Mouse (Mus musculus) forebrain, embryonic 16.5 days (tissue): ENCODE results near the gene Nr1i3. TPM values are rescaled to one million over a fixed set of nuclear protein-coding genes. Genes with fewer than 3 reads are reported as not detected.
A peak's percentile ranks its signal among the peaks of the same experiment; 100 is the strongest.

Experiments used
- ATAC-seq: fragments of 200-750 bp; cut with Nextera tagmentation; 2 replicates; pipeline ENCODE4 v1.8.0; 2017; ENCODE audit warnings: mild to moderate bottlenecking, moderate library complexity
- H3K27ac ChIP-seq: fragments of 300-500 bp; sonication (generic); 2 replicates; pipeline ENCODE4 v1.5.1; 2014; ENCODE audit warnings: low read length, control low read depth
- H3K27me3 ChIP-seq: fragments of 300-500 bp; sonication (generic); replicated peaks from 2 replicates; pipeline ENCODE4 v1.6.1; 2014; ENCODE audit warnings: low read length; ENCODE audit not compliant: control insufficient read depth, insufficient read depth
- H3K36me3 ChIP-seq: fragments of 300-500 bp; sonication (generic); 2 replicates; pipeline ENCODE4 v1.6.1; 2014; ENCODE audit not compliant: control insufficient read depth, insufficient read depth
- H3K4me1 ChIP-seq: fragments of 300-500 bp; sonication (generic); replicated peaks from 2 replicates; pipeline ENCODE4 v1.6.1; 2014; ENCODE audit warnings: low read length; ENCODE audit not compliant: control insufficient read depth, insufficient read depth
- H3K4me2 ChIP-seq: fragments of 300-500 bp; sonication (generic); 2 replicates; pipeline ENCODE4 v1.6.1; 2014; ENCODE audit warnings: mild to moderate bottlenecking, low read length, control low read depth
- H3K4me3 ChIP-seq: fragments of 300-500 bp; sonication (generic); replicated peaks from 2 replicates; pipeline ENCODE4 v1.5.1; 2014; ENCODE audit warnings: mild to moderate bottlenecking, low read length, control low read depth
- H3K9ac ChIP-seq: fragments of 300-500 bp; sonication (generic); replicated peaks from 2 replicates; pipeline ENCODE4 v1.6.1; 2014; ENCODE audit warnings: low read depth, low read length, control low read depth
- H3K9me3 ChIP-seq: fragments of 300-500 bp; sonication (generic); 2 replicates; pipeline ENCODE4 v1.6.1; 2016; ENCODE audit warnings: low read length; ENCODE audit not compliant: control insufficient read depth
- WGBS: fragments of 180-500 bp; shearing (Covaris S2); extraction: QIAGEN DNeasy Blood & Tissue Kit; methylation state at CpG from one replicate; pipeline ENCODE4 v1.1.7; 2014; 5-methylcytosine and 5-hydroxymethylcytosine counted together
- polyA plus RNA-seq: library from polyadenylated mRNA; unstranded; fragments of >200 nt; fragmentation: Nextera tagmentation; extraction: Ambion mirVana; gene quantifications from 2 replicates; pipeline ENCODE4 v1.2.1, GENCODE M21; 2015

Nr1i3 gene
- polyA plus RNA-seq, 1 experiment from 2014 or later, result 0.48 TPM

GRCm38 (mm10) chr1:171247453-171247841, 33.7 kb downstream of the Nr1i3 start:
- no peaks in the 10 kb centered on the region for H3K9me3 ChIP-seq
- 0 out of 2 replicates have a peak, but pooled peaks have one; percentile 6 for ATAC-seq
- WGBS, result 12% methylated on average over 13 of the region's 13 CpGs
- peak overlapping the region; percentile 42 for H3K9ac ChIP-seq
- H3K4me2 ChIP-seq, result peak overlapping the region; percentile 56
- H3K27ac ChIP-seq, result peak overlapping the region; percentile 72
- no peaks in the 10 kb centered on the region for H3K27me3 ChIP-seq
- peak overlapping the region; percentile 67 for H3K4me3 ChIP-seq
- peaks cover 49% of the 10 kb centered on the region for H3K4me1 ChIP-seq
- no peaks in the 10 kb centered on the region for H3K36me3 ChIP-seq

DNA sequence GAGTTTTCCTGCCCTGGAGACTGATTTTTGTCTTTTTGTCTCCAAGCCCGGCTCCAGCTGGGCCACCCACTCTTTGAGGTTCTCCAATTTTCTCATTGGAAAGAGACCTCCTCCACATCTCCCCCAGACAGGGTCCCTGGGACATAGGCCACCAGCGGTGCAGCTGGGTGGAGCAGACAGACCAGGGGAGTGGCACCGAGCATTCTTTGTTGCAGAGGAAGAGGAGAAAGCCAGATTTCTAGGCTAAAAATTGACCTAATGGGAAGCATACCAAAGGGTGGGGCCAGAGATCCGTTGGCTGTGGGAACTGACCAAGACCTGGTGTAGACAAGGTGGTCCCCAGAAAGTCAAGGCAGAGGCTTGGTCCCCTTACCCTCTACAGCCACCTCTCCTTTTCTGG, 34.1 kb downstream of the Nr1i3 start:
- peak overlapping the region; percentile 56; the same call in 1 of the 2 replicates for H3K4me2 ChIP-seq
- peaks cover 51% of the 10 kb centered on the region for H3K4me1 ChIP-seq
- H3K36me3 ChIP-seq, result no peaks in the 10 kb centered on the region
- ATAC-seq, result no peak
- H3K4me3 ChIP-seq, result no peak overlapping the region
- 29% methylated on average over 4 of the region's 4 CpGs for WGBS
- H3K27ac ChIP-seq, result peak overlapping the region; percentile 72
- H3K27me3 ChIP-seq, result no peaks in the 10 kb centered on the region
- H3K9ac ChIP-seq, result 0 out of 2 replicates have a peak overlapping the region, but pooled peaks have one; percentile 1
- no peaks in the 10 kb centered on the region for H3K9me3 ChIP-seq

GRCm38 (mm10) chr1:171248386-171249226, 34.8 kb downstream of the Nr1i3 start:
- Histone ChIP-seq H3K27me3 (no peaks in the 10 kb centered on the region), H3K4me2 (no peak overlapping the region), H3K27ac (no peak overlapping the region), H3K4me3 (no peak overlapping the region), H3K9me3 (no peaks in the 10 kb centered on the region), H3K4me1 (peaks cover 51% of the 10 kb centered on the region), H3K36me3 (no peaks in the 10 kb centered on the region), H3K9ac (no peak overlapping the region)
- 47% methylated on average over 3 of the region's 3 CpGs for WGBS
- no peak for ATAC-seq

DNA sequence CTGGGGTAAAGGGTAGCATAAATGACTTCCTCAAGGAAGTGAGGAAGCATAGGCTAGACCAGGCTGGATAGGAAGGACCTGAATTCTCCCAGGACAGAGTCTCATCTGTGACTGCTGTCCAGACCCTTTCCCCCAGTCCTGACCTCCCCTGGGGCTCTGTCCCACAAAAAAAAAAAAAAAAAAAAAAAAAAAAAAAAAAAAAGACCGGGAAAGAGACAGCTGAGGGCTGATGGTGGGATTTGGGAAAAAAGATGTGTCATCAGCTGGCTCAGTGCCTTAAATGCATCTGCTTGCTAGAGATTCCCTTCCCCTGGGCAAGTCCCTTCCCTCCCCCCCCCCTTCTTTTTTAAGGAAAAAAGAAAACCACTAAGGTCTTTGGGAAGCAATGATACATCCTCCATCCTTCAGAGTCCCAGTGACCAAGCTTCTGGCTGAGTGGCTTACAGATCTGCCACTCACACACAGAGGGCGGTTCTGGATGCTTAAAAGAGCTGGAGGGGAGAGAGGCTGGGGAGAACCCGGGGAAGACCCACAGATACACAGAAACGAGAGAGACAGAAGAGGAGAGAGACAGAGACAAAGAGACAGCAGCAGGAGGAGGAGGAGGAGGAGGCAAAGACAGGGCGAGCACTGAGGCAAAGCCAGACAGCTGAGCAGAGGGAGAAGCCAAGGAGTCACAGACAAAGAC, 36.3 kb downstream of the Nr1i3 start, which contains the start of gene Adamts4:
Adamts4 (plus strand) TSS at position 509 of the 688 bp plus-strand sequence.
- H3K4me1 ChIP-seq, result peaks cover 51% of the 10 kb centered on the region
- no peaks in the 10 kb centered on the region for H3K27me3 ChIP-seq
- peak within 1 kb of the TSS; percentile 74 for H3K27ac ChIP-seq
- WGBS, result 2% methylated on average over 5 of the region's 5 CpGs
- no peaks in the 10 kb centered on the region for H3K36me3 ChIP-seq
- peak within 1 kb of the TSS; percentile 57 for H3K9ac ChIP-seq
- peak within 1 kb of the TSS; percentile 35 for H3K4me3 ChIP-seq
- peak; percentile 36 for ATAC-seq
- peak within 1 kb of the TSS; percentile 60 for H3K4me2 ChIP-seq
- no peaks in the 10 kb centered on the region for H3K9me3 ChIP-seq

- Histone ChIP-seq H3K4me1 (peaks cover 47% of the 10 kb centered on the region), H3K27me3 (no peaks in the 10 kb centered on the region), H3K36me3 (no peaks in the 10 kb centered on the region), H3K4me3 (peak within 1 kb of the TSS; percentile 35), H3K9ac (peak within 1 kb of the TSS; percentile 57), H3K4me2 (peak within 1 kb of the TSS; percentile 60), H3K27ac (peak within 1 kb of the TSS; percentile 74), H3K9me3 (no peaks in the 10 kb centered on the region)
- ATAC-seq, result peak; percentile 36
- 15% methylated on average over 26 of the region's 26 CpGs for WGBS
Measured at GRCm38 (mm10) chr1:171250680-171251593, 37.2 kb downstream of the Nr1i3 start, which contains the start of gene Ndufs2. Ndufs2 (minus strand) TSS chr1:171251388.

DNA sequence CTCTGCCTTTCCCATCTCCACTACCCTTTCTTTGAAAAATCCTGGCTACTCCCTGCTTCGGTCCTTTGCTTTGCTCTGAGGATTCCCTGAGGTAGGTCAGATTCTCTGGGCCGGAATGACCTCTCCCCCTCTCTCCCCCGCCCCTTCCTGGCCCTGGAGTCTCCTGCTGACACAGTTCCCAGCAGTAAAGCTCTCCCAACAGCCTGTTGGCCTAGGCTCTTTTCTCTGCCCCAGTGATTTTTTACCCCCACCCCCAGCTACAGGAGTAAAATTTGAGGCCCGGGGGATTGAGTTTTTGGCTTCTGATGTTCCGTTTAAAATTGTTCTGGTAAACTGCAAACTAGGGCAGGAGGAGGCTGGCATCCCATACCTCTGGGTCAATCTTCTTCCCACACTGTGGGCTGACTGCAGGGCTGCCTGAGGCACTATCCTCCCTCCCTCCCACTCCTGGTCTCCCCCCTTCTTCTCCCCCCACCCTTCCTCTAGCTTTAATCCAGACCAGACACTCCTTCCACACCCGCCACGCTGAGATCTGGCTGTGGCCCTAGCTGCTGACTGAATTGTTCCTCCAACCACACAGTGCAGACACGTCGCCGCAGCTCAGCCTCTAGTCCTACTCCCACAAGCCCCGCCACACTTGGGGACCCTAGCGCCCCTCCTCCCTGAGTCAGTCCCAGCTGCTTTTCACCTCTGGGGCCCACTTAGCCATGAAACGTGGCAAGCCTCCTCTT, 38.0 kb downstream of the Nr1i3 start:
- Histone ChIP-seq H3K27me3 (no peaks in the 10 kb centered on the region), H3K4me1 (peaks cover 41% of the 10 kb centered on the region), H3K36me3 (no peaks in the 10 kb centered on the region), H3K4me3 (peak overlapping the region; percentile 35), H3K9ac (peak overlapping the region; percentile 41; the same call in 1 of the 2 replicates), H3K4me2 (peak overlapping the region; percentile 60), H3K27ac (peak overlapping the region; percentile 33; the same call in 1 of the 2 replicates), H3K9me3 (no peaks in the 10 kb centered on the region)
- 7% methylated on average over 13 of the region's 13 CpGs for WGBS
- ATAC-seq, result no peak

DNA sequence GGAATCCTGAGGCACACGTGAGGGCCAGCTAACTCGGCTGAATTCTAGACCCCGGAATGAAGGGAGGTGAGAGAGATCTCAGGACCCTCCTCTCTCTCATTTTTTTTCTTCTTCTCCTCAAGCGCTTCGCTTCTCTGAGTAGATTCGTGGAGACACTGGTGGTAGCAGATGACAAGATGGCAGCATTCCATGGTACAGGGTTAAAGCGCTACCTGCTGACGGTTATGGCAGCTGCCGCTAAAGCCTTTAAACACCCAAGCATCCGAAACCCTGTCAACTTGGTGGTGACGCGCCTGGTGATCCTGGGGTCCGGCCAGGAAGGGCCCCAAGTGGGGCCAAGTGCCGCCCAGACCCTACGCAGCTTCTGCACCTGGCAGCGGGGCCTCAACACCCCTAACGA, 38.6 kb downstream of the Nr1i3 start:
- no peaks in the 10 kb centered on the region for H3K9me3 ChIP-seq
- H3K4me1 ChIP-seq, result peaks cover 40% of the 10 kb centered on the region
- no peaks in the 10 kb centered on the region for H3K36me3 ChIP-seq
- peak overlapping the region; percentile 33; the same call in 1 of the 2 replicates for H3K27ac ChIP-seq
- ATAC-seq, result no peak
- 44% methylated on average over 17 of the region's 17 CpGs for WGBS
- peak overlapping the region; percentile 60 for H3K4me2 ChIP-seq
- no peaks in the 10 kb centered on the region for H3K27me3 ChIP-seq
- 0 out of 2 replicates have a peak overlapping the region, but pooled peaks have one; percentile 41 for H3K9ac ChIP-seq
- H3K4me3 ChIP-seq, result peak overlapping the region; percentile 3; the same call in 1 of the 2 replicates

DNA sequence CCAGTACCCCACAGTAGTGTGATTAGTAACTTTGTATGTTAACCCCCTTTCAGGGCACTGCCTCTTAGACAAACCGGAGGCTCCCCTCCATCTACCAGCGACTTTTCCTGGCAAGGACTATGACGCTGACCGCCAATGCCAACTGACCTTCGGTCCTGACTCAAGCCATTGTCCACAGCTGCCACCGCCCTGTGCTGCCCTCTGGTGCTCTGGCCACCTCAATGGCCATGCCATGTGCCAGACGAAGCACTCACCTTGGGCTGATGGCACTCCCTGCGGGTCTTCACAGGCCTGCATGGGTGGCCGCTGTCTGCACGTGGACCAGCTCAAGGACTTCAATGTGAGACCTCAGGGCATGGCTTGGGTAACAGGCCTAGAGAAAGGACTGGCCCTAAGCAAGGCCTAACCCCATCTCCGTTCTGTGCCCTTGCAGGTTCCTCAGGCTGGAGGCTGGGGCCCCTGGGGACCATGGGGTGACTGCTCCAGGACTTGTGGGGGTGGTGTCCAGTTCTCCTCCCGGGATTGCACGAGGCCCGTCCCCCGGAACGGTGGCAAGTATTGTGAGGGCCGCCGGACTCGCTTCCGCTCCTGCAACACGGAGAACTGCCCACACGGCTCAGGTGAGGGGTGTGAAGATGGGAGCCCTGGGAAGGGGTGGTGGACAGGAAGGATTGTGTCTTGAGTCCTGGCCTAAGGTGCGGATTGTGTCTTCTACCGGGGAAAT, 42.5 kb downstream of the Nr1i3 start:
- H3K9me3 ChIP-seq, result no peaks in the 10 kb centered on the region
- H3K4me2 ChIP-seq, result no peak overlapping the region
- no peak overlapping the region for H3K27ac ChIP-seq
- no peaks in the 10 kb centered on the region for H3K36me3 ChIP-seq
- H3K4me1 ChIP-seq, result peaks cover 14% of the 10 kb centered on the region
- WGBS, result 90% methylated on average over 24 of the region's 24 CpGs
- no peak overlapping the region for H3K4me3 ChIP-seq
- no peak for ATAC-seq
- no peak overlapping the region for H3K9ac ChIP-seq
- no peaks in the 10 kb centered on the region for H3K27me3 ChIP-seq
